Mouse (Mus musculus): ENCODE measurements around the gene Oas1a.
A peak's percentile ranks its signal among the peaks of the same experiment; 100 is the strongest.
"Not testable (repeated sequence)": the region's sequence is repeated elsewhere in the genome, so short reads cannot be mapped to it uniquely, and the experiment has no call there.

Gene Oas1a

DNA sequence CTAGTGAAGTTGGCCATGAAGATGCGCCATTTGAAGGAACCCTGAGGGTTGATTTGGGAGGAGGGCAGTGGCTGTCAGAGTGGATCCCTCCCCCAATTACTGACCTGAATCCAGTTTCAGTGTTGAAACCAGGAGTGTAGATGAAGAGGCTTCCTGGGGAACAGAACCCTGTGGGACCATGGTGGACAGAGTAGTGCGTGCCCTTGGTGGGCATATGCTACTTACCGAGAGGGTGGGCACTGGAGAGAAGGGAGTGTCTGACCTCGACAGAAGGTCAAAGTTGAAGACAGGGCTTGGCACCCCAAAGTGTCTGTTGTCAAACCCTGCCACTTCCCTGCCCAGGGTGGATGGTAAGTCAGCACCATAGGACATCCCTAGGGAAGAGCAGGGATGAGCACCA lies 13.5 kb downstream of the Oas1a start:
- not testable (repeated sequence) for DNase-seq (ENCODE audit: extremely low spot score)

DNA sequence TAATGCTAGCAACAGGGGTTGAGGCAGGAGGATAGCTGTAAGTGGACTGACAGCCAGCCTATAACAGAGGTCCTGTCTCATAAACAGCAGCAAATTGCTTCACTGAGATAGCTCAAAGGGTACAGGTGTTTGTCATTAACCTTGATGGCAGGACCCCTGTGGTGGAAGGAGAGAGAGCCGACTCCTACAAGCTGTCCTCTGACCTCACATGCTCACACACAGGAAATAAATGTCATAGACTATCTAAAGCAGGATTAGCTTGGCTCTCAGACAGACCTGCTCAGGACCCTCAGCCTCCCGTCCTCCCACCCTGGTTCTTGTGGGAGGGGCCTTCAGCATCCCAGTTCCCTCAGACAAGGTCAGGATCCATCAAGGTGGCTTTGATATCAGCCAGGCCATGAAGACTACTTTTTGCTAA lies 15.1 kb downstream of the Oas1a start:
- DNase-seq (ENCODE audit: extremely low spot score), result no peak

DNA sequence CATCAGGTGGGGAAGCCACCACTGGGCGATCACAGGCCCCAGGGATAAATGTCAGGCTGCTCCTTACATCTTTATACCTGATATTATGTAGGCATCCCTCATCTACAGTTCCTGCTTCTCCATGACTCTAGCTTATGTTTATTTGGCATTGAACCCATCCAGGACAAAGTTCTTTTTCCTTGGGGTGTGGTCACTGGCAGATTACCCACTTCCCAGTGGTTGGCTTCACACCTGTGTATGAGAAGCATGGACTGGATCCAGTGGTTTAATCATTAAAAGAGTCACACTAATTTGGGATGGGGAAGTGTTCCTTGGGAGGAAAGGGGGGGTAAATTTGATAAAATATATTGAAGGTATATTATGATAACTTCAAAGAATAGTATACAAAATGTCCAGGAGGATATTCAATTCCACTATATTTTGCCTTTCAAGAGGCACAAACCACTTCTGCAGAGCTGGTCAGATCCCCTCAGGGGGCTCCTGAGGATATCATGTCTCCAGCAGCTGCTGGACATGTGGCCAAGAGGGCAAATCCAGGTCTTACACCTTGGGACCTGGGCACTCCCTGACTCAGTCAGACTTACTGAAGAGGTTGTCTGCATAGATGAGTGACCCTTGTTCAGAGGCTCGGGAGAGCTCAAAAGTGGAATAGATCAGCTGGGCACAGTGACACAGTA lies 15.6 kb downstream of the Oas1a start:
- not testable (repeated sequence) for DNase-seq (ENCODE audit: extremely low spot score)

DNA sequence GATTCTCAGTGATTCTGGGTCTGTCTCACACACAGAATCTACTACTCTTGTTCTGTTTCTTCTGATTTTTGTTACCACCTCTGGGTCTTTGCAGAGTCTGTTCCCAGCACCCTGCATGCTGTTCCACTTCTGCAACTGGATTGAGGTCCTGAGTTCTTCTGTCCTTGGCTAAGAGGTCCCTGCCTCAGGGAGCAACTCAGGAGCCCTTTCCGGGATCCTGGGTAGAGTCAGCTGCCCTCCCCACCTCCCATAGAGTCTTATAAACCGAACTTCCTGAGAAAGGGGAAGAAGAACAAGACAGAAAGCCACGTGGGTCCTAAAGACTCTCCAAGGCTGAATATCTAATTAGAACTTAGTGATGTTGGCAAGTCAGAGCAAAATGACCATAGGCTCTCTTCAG lies 16.3 kb downstream of the Oas1a start:
- no peak for DNase-seq (ENCODE audit: extremely low spot score)

DNA sequence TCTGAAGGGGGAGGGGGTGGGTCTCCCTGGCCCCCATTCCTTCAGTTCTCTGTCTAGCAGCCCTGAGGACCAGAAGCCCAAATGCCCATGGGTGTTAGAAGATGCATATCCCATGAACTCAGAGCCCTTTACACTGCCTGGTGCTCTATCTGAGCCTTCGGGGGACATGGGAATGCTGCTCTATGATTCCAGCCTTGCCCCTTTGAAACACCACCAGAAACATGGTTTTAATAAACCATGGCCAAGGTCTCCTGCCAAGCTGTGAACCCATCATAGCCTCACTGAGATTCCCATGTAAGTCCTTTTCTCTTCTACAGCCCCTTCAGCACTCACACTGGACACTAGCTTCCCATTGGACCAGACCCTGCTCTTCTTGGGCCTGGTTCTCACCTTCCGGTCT lies 17.3 kb downstream of the Oas1a start:
- no peak for DNase-seq (ENCODE audit: extremely low spot score)

GRCm38 (mm10) chr5:120888294-120888815 lies 19.0 kb downstream of the Oas1a start:
- DNase-seq (ENCODE audit: extremely low spot score), result not testable (repeated sequence)

GRCm38 (mm10) chr5:120887831-120888230 lies 19.5 kb downstream of the Oas1a start:
- no peak for DNase-seq (ENCODE audit: extremely low spot score)

DNA sequence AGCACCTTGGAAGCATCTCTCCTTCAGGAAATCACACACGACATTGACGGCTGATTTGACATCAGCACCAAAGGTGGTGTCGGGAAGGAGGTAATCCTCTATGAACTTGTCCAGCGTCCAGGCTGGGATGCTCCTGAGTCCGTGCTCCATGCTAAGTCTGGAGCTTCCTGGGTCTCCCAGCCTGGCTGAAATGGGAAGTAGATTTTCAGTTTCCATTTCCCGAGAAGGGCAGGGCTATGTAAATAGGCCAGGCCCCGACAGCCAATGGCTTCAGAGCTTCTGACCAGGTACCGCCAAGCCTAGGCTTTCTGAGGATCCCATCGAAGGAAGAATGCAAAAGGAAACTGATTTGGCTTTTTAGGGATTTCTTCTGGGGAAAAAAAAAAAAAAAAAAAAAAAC lies 19.9 kb downstream of the Oas1a start, which contains the start of gene Oas1g:
Gene Oas1g, minus strand, starts transcription at position 201 of the 400 bp plus-strand sequence.
- not testable (repeated sequence) for DNase-seq (ENCODE audit: extremely low spot score)

- not testable (repeated sequence) for DNase-seq (ENCODE audit: extremely low spot score)
Observed at GRCm38 (mm10) chr5:120881681-120882080, 25.6 kb downstream of the Oas1a start.

DNA sequence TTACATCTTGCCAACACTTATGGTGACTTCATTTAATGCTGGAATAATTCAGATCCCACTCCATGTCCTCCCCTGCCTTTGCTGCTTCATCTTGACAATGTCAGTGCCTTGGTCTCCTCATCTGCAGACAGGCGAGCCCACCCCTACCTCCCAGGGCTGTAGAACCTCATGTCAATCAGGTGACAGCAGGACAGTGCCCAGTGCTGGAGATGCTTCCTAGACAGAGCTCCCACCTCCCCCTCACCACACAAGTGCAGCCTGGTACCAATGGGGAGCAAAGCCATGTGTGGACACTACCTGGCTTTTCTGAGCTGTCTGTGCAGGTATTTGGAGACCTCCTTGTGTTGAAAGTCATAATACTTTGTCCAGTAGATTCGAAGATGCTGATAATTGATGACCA lies 28.5 kb downstream of the Oas1a start:
- DNase-seq (ENCODE audit: extremely low spot score), result not testable (repeated sequence)

DNA sequence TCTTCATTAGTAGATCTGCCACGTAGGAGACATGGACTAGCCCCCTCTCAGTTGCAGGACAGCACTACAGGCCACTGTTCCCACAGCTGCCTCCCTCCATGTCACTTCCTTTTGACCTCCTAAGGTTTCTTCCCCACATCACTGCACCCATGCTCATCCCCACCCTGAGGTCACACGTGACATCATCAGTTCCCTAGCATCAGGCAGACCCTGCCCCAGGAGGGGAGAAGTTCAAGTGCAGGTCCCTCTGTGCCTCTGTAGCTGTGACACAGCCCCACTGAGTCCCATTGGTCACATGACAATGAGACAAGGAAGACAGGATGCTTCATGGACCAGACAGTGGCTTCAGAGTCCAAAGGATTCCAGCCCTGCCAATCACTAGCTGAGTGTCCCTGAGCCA lies 29.9 kb downstream of the Oas1a start:
- DNase-seq (ENCODE audit: extremely low spot score), result not testable (repeated sequence)

- not testable (repeated sequence) for DNase-seq (ENCODE audit: extremely low spot score)
Observed at GRCm38 (mm10) chr5:120876839-120877238, 30.5 kb downstream of the Oas1a start.

GRCm38 (mm10) chr5:120871469-120871868 lies 35.9 kb downstream of the Oas1a start:
- DNase-seq (ENCODE audit: extremely low spot score), result no peak

GRCm38 (mm10) chr5:120870782-120871181 lies 36.5 kb downstream of the Oas1a start:
- DNase-seq (ENCODE audit: extremely low spot score), result no peak

GRCm38 (mm10) chr5:120870081-120870480 lies 37.2 kb downstream of the Oas1a start:
- DNase-seq (ENCODE audit: extremely low spot score), result no peak

DNA sequence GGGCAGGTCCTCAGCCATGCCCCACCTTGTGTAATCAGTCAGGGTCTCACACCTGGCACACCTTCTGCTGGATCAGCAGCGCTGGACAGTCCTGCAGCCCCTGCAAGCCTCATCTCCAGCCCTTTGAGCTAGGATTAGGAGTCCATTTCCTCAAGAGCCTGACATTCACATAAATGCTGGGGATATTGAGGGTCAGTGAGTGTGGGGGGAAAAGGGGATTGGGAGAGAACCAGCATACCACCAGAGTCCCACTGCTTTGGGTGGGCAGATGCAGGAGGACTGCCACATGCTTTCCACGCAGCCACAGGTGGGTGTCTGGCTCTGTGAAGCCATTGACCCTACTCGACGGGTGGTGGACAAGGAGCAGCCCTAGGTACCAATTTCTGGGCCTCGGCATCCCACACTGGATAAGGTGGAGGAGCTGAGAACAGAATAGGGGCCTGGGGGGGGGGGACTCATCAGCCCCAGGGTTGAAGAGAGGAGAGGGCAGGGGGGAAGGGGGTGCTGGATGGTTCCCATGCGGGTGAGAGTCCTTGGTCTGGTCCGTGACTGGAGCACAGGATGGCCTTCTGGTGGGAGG lies 37.8 kb downstream of the Oas1a start:
- DNase-seq (ENCODE audit: extremely low spot score), result no peak

DNA sequence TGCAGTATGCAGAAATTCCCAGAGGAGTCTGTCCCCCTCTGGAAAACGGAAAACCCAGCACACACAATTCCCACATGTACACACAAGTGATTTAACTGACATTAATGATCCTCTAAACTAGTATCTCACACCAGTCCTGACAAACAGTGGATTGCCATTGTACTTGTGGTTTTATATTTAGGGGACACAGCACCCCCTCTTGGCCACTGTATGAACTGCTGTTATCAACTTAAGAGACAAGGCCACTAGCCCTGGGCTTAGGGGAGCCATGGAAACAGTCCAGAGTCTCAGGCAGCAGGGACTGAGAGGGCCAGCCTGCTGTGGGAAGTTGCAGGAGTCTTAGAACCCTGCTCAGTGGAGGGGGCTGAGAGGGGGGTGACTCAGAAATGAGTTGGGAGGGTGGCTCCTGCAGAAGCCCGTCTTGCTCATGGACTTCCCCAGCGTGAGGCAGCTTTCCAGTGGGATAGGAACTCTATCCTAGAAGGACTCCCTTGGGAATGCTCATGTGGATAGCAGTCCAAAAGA lies 41.9 kb downstream of the Oas1a start:
- DNase-seq (ENCODE audit: extremely low spot score), result peak; percentile 11

- DNase-seq (ENCODE audit: extremely low spot score), result no peak
Observed at GRCm38 (mm10) chr5:120861121-120861520, 46.2 kb downstream of the Oas1a start, which contains the start of gene Oas1h. Oas1h (plus strand) TSS chr5:120861421.

- no peak for DNase-seq (ENCODE audit: extremely low spot score)
Observed at GRCm38 (mm10) chr5:120859241-120859640, 48.1 kb downstream of the Oas1a start.

GRCm38 (mm10) chr5:120849601-120850136 lies 57.7 kb downstream of the Oas1a start:
- DNase-seq (ENCODE audit: extremely low spot score), result peak; percentile 19

DNA sequence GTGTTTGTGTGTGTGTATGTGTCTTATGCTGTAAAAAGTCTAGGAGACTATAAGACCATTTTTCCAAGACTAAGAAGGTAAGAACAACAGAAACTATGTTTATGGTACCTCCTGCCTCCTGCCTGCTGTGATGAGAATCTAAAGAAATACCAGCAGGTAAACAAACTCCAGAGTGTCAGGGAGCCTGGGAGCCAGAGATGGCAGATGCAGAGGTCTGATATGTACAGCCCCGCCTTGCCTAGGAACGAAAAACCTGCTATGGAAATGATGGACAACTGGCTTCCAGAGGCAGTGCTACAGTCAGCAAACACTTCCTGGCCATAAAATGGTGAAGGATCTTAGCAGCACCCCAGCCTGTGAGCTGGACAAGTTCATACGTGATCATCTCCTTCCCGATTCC lies 60.3 kb downstream of the Oas1a start, which contains the start of gene Oas1f:
Gene Oas1f, plus strand, starts transcription at position 301 of the 400 bp plus-strand sequence.
- no peak for DNase-seq (ENCODE audit: extremely low spot score)

All from embryo, embryonic 9.5 days (tissue).